Mouse (Mus musculus): ENCODE measurements around the gene Capn11.

The Capn11 gene

GRCm38 (mm10) chr17:45582715-45583355, 76.3 kb downstream of the Capn11 start:
- no peak for DNase-seq (ENCODE audit: low spot score in 2 of 2)

GRCm38 (mm10) chr17:45582188-45582587, 76.9 kb downstream of the Capn11 start:
- no peak for DNase-seq (ENCODE audit: low spot score in 2 of 2)

- peak in 1 of 2 experiments; percentile 59 for DNase-seq (ENCODE audit: low spot score in 2 of 2)
These were observed 77.5 kb downstream of the Capn11 start for GRCm38 (mm10) chr17:45581567-45581983.

DNA sequence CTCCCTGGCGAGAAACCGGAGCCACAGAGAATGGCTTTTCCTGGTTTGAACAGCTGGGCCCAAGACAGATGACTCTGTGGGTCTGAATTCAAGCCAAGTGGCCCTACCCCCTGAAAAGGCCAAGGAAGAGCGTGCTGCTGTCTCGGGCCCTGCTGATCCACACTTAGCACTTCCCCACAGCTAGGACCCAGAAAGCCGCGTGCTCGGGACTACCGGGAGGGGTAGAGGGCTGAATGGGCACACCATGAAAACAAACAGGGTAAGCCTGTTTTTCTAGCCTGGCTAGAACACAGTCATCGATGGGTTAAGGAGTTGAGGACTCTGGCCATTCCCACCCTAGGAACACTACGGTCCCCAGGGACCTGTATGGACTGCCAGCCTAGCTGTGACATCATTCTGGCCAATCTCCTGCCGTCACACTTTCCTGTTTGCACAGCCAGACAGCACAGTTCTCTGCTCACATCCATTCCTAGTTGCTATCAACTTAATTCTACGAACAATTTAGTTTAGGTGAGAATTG, 78.1 kb downstream of the Capn11 start:
- DNase-seq (ENCODE audit: low spot score in 2 of 2): no peak
